Comparison of ENCODE assay signal across 8 mouse cellular contexts in genomic region chr8:89272381-89272815, GRCm38 (mm10).
A peak's percentile ranks its signal among the peaks of the same experiment; 100 is the strongest.
DNase-seq lines count a peak whose midpoint lies in the region; ATAC-seq lines count a peak whose summit lies in the region.

No protein-coding gene starts in this region.

- peak overlapping the region; percentile 64 for H3K4me2 ChIP-seq in embryonic facial prominence, embryonic 12.5 days (replicated peaks)

- no peaks in the 10 kb centered on the region for H3K9me3 ChIP-seq in embryonic facial prominence, embryonic 12.5 days
- H3K9me3 ChIP-seq in hindbrain, embryonic 10.5 days = no peaks in the 10 kb centered on the region

- no peak overlapping the region for H3K27ac ChIP-seq in embryonic facial prominence, embryonic 12.5 days
- H3K27ac ChIP-seq in hindbrain, embryonic 10.5 days = peak overlapping the region; percentile 87

- intact Hi-C loops in left cerebral cortex, postnatal 14 days (cut with DNase I) = no loop called here

- peak; percentile 4 for DNase-seq in left cerebral cortex, adult 11 months (ENCODE audit: low spot score)
- no peak for DNase-seq in left cerebral cortex, adult 9 months (ENCODE audit: low spot score in 2 of 2)
- DNase-seq in hindbrain, embryonic 10.5 days (ENCODE audit: low spot score) = peak; percentile 65
- peak; percentile 11 to 24 for DNase-seq in left cerebral cortex, postnatal 14 days (ENCODE audit: low spot score in 2 of 2)
- DNase-seq in mesoderm, embryonic 11.5 days (ENCODE audit: low read depth, low spot score) = peak; percentile 52
- DNase-seq in natural killer cell, adult 2 months (ENCODE audit: low spot score in 2 of 2) = no peak
- no peak for DNase-seq in spleen, adult 12 weeks (ENCODE audit: low spot score)

- peaks cover 16% of the 10 kb centered on the region for H3K27me3 ChIP-seq in embryonic facial prominence, embryonic 12.5 days
- H3K27me3 ChIP-seq in hindbrain, embryonic 10.5 days (ENCODE audit: insufficient read depth, poor library complexity, severe bottlenecking) = peaks cover 43% of the 10 kb centered on the region

- H3K36me3 ChIP-seq in embryonic facial prominence, embryonic 12.5 days = no peaks in the 10 kb centered on the region
- no peaks in the 10 kb centered on the region for H3K36me3 ChIP-seq in hindbrain, embryonic 10.5 days

- no peak for ATAC-seq in embryonic facial prominence, embryonic 12.5 days (ENCODE audit: insufficient number of reproducible peaks, insufficient read depth, low FRiP score, low TSS enrichment)

- H3K4me3 ChIP-seq in embryonic facial prominence, embryonic 12.5 days = peak overlapping the region; percentile 33
- H3K4me3 ChIP-seq in hindbrain, embryonic 10.5 days = peak overlapping the region; percentile 51

- H3K4me1 ChIP-seq in embryonic facial prominence, embryonic 12.5 days = peaks cover 12% of the 10 kb centered on the region
- peaks cover 41% of the 10 kb centered on the region for H3K4me1 ChIP-seq in hindbrain, embryonic 10.5 days (replicated peaks)

- under 1% methylated on average over 28 of the region's 28 CpGs for WGBS in embryonic facial prominence, embryonic 12.5 days
- 1% methylated on average over 28 of the region's 28 CpGs for WGBS in hindbrain, embryonic 10.5 days

- peak overlapping the region; percentile 4; the same call in 1 of the 2 replicates for H3K9ac ChIP-seq in embryonic facial prominence, embryonic 12.5 days

Comparison
In these comparisons a context has a peak if more than half of its experiments do, and no peak if none do; other contexts are left out.
1. DNase-seq: peak in left cerebral cortex, adult 11 months (single experiment), hindbrain, embryonic 10.5 days (single experiment), left cerebral cortex, postnatal 14 days (2 of 2) and mesoderm, embryonic 11.5 days (single experiment); none in left cerebral cortex, adult 9 months (0 of 2), natural killer cell, adult 2 months (0 of 2) and spleen, adult 12 weeks (single experiment).